Mouse (Mus musculus): ENCODE measurements around the gene Acox1. TPM values are rescaled to one million over a fixed set of nuclear protein-coding genes. Genes with fewer than 3 reads are reported as not detected.

The Acox1 gene
- total RNA-seq (2021): 100 to 1,000 TPM; 125 TPM
- long read RNA-seq, transcript Acox1-201 (14 exons, 3,987 nt): major isoform, 113 of 137 reads
- long read RNA-seq, partial matches to known transcripts: 10 of 137 reads
- long read RNA-seq, other reads (novel, unspliced or antisense): 14 of 137 reads

- DNase-seq (ENCODE audit: low spot score in 2 of 2): peak; percentile 94 to 96
Measured at GRCm38 (mm10) chr11:116198639-116199531, at the start of gene Acox1, which contains the start of gene Ten1. Gene Acox1, minus strand, starts transcription at chr11:116199045. Gene Ten1, plus strand, starts transcription at chr11:116198855.

GRCm38 (mm10) chr11:116247502-116248222 is 48.8 kb upstream of the Acox1 start:
- DNase-seq (ENCODE audit: low spot score in 2 of 2): no peak

GRCm38 (mm10) chr11:116245616-116246015 is 46.8 kb upstream of the Acox1 start:
- no peak for DNase-seq (ENCODE audit: low spot score in 2 of 2)

- no peak for DNase-seq (ENCODE audit: low spot score in 2 of 2)
Measured at GRCm38 (mm10) chr11:116244580-116244979, 45.7 kb upstream of the Acox1 start.

GRCm38 (mm10) chr11:116241744-116242235 is 42.9 kb upstream of the Acox1 start:
- no peak for DNase-seq (ENCODE audit: low spot score in 2 of 2)

GRCm38 (mm10) chr11:116239797-116240196 is 41.0 kb upstream of the Acox1 start:
- DNase-seq (ENCODE audit: low spot score in 2 of 2): no peak

GRCm38 (mm10) chr11:116237742-116238395 is 39.0 kb upstream of the Acox1 start, which contains the start of gene Evpl:
Gene Evpl, minus strand, starts transcription at chr11:116238077.
- no peak for DNase-seq (ENCODE audit: low spot score in 2 of 2)

GRCm38 (mm10) chr11:116234901-116235300 is 36.1 kb upstream of the Acox1 start:
- no peak for DNase-seq (ENCODE audit: low spot score in 2 of 2)

- no peak for DNase-seq (ENCODE audit: low spot score in 2 of 2)
Measured at GRCm38 (mm10) chr11:116232427-116232826, 33.6 kb upstream of the Acox1 start.

- no peak for DNase-seq (ENCODE audit: low spot score in 2 of 2)
Measured at GRCm38 (mm10) chr11:116228699-116229098, 29.9 kb upstream of the Acox1 start.

GRCm38 (mm10) chr11:116226414-116226813 is 27.6 kb upstream of the Acox1 start:
- DNase-seq (ENCODE audit: low spot score in 2 of 2): peak; percentile 48 to 74

- no peak for DNase-seq (ENCODE audit: low spot score in 2 of 2)
Measured at GRCm38 (mm10) chr11:116222740-116223059, 23.9 kb upstream of the Acox1 start.

GRCm38 (mm10) chr11:116221931-116222739 is 23.3 kb upstream of the Acox1 start:
- DNase-seq (ENCODE audit: low spot score in 2 of 2): no peak

- peak in 1 of 2 experiments; percentile 53 for DNase-seq (ENCODE audit: low spot score in 2 of 2)
Measured at GRCm38 (mm10) chr11:116219885-116220284, 21.0 kb upstream of the Acox1 start.

- peak; percentile 84 to 93 for DNase-seq (ENCODE audit: low spot score in 2 of 2)
Measured at GRCm38 (mm10) chr11:116218737-116219400, 20.0 kb upstream of the Acox1 start.

- DNase-seq (ENCODE audit: low spot score in 2 of 2): no peak
Measured at GRCm38 (mm10) chr11:116218263-116218662, 19.4 kb upstream of the Acox1 start.

GRCm38 (mm10) chr11:116216549-116216948 is 17.7 kb upstream of the Acox1 start:
- DNase-seq (ENCODE audit: low spot score in 2 of 2): no peak

GRCm38 (mm10) chr11:116215991-116216390 is 17.1 kb upstream of the Acox1 start:
- DNase-seq (ENCODE audit: low spot score in 2 of 2): no peak

- no peak for DNase-seq (ENCODE audit: low spot score in 2 of 2)
Measured at GRCm38 (mm10) chr11:116215181-116215580, 16.3 kb upstream of the Acox1 start.
